Mouse (Mus musculus) ES-E14 (cell line): ENCODE results near the gene Tnfaip8l2. TPM values are rescaled to one million over a fixed set of nuclear protein-coding genes. Genes with fewer than 3 reads are reported as not detected.

Source experiments
- DNase-seq: peaks from one replicate; pipeline ENCODE4 v3.0.0-alpha.2; 2013; ENCODE audit warnings: low read depth, low spot score
- H3K27ac ChIP-seq: 2 replicates; pipeline ENCODE4 v1.5.1; 2012; ENCODE audit warnings: low read depth, mild to moderate bottlenecking, low read length, moderate library complexity, mixed read lengths; ENCODE audit not compliant: poor library complexity, insufficient read depth, severe bottlenecking
- H3K36me3 ChIP-seq: 2 replicates; pipeline ENCODE4 v1.6.1; 2012; ENCODE audit warnings: mild to moderate bottlenecking, low read length, moderate library complexity, mixed read lengths; ENCODE audit not compliant: control insufficient read depth, poor library complexity, insufficient read depth, severe bottlenecking
- H3K4me1 ChIP-seq, 2 experiments: fragments of 150-350 bp in 1 of 2; sonication (generic) in 1 of 2; 2 replicates each; pipeline ENCODE4 v1.6.1; 2012; ENCODE audit warnings: low read length in 2 of 2, mild to moderate bottlenecking in 1 of 2, mixed read lengths in 1 of 2; ENCODE audit not compliant: control insufficient read depth in 2 of 2, insufficient read depth in 2 of 2, poor library complexity in 1 of 2
- H3K4me3 ChIP-seq, 2 experiments: fragments of 150-350 bp in 1 of 2; sonication (generic) in 1 of 2; 2 replicates each; pipeline ENCODE4 v1.5.1; 2012; ENCODE audit warnings: low read length in 2 of 2, low read depth in 1 of 2, mild to moderate bottlenecking in 1 of 2, mixed read lengths in 1 of 2; ENCODE audit not compliant: insufficient read depth in 1 of 2, poor library complexity in 1 of 2, severe bottlenecking in 1 of 2
- H3K9ac ChIP-seq: 2 replicates; pipeline ENCODE4 v1.6.1; 2012; ENCODE audit warnings: low read depth, mild to moderate bottlenecking, low read length, mixed read lengths; ENCODE audit not compliant: poor library complexity, insufficient read depth, severe bottlenecking
- H3K9me3 ChIP-seq: fragments of 150-350 bp; sonication (generic); 2 replicates; pipeline ENCODE4 v1.6.1; 2012; ENCODE audit warnings: low read depth, mild to moderate bottlenecking, low read length; ENCODE audit not compliant: control insufficient read depth, insufficient read depth
- CHD2 ChIP-seq: IDR thresholded peaks from 2 replicates; pipeline ENCODE4 v1.6.1; 2014; ENCODE audit warnings: mild to moderate bottlenecking, low read depth, low read length, inconsistent platforms
- HCFC1 ChIP-seq: IDR thresholded peaks from 2 replicates; pipeline ENCODE4 v1.6.1; 2012; ENCODE audit warnings: low read length, inconsistent platforms, borderline replicate concordance; ENCODE audit not compliant: insufficient read depth
- MAFK ChIP-seq: IDR thresholded peaks from 2 replicates; pipeline ENCODE4 v1.6.1; 2014; ENCODE audit warnings: mild to moderate bottlenecking, low read depth, low read length, inconsistent platforms; ENCODE audit not compliant: insufficient read depth
- ZC3H11A ChIP-seq: IDR thresholded peaks from 2 replicates; pipeline ENCODE4 v1.6.1; 2012; ENCODE audit warnings: low read depth, mild to moderate bottlenecking, inconsistent platforms, low read length, borderline replicate concordance
- ZNF384 ChIP-seq: IDR thresholded peaks from 2 replicates; pipeline ENCODE4 v1.6.1; 2012; ENCODE audit warnings: low read depth, low read length, inconsistent platforms
- in situ Hi-C, 2 experiments: fragments of 600-800 bp; cut with MboI; formaldehyde crosslinking; loops; one replicate each; pipeline ENCODE4 v1.15.1; 2025; ENCODE audit warnings: low sequenced_read_pairs in 2 of 2, inconsistent platforms in 1 of 2; ENCODE audit not compliant: unreplicated experiment in 2 of 2
- total RNA-seq: library from RNA; depleted of rRNA; stranded (reverse); fragments of 300-350 nt; gene quantifications from 2 replicates; pipeline ENCODE4 v1.2.3, GENCODE M21; 2012; rRNA removed

Tnfaip8l2 gene
- 1.0 and 1.3 TPM in 2 replicates for total RNA-seq

- no peak within 1 kb of the TSS for H3K27ac ChIP-seq
- H3K36me3 ChIP-seq: no peaks in the 10 kb centered on the region
- in situ Hi-C loops: no loop called here
- H3K4me1 ChIP-seq: peaks cover 0 to 17% of the 10 kb centered on the region in 2 experiments; a peak in 2 of 4 replicates
- TF ChIP-seq ZNF384: no peak
- TF ChIP-seq CHD2: no peak
- no peak for TF ChIP-seq MAFK
- TF ChIP-seq HCFC1: no peak
- no peak for TF ChIP-seq ZC3H11A
- no peaks in the 10 kb centered on the region for H3K9me3 ChIP-seq
- H3K4me3 ChIP-seq: no peak within 1 kb of the TSS
- no peak within 1 kb of the TSS for H3K9ac ChIP-seq
- DNase-seq: no peak
Observed at GRCm38 (mm10) chr3:95141952-95142616, at the start of gene Tnfaip8l2. Tnfaip8l2 (minus strand) TSS chr3:95142360.

- no peak overlapping the region for H3K27ac ChIP-seq
- H3K9me3 ChIP-seq: no peaks in the 10 kb centered on the region
- TF ChIP-seq ZC3H11A (no peak), ZNF384 (no peak), CHD2 (no peak), HCFC1 (no peak), MAFK (no peak)
- H3K36me3 ChIP-seq: peaks cover 35% of the 10 kb centered on the region
- no peak overlapping the region for H3K9ac ChIP-seq
- H3K4me1 ChIP-seq: no peaks in the 10 kb centered on the region
- no peak for DNase-seq
- in situ Hi-C loops: no loop called here
- H3K4me3 ChIP-seq: no peak overlapping the region
Observed at GRCm38 (mm10) chr3:95186888-95187287, 44.7 kb upstream of the Tnfaip8l2 start.

GRCm38 (mm10) chr3:95186100-95186499 is 43.9 kb upstream of the Tnfaip8l2 start:
- peaks cover 35% of the 10 kb centered on the region for H3K36me3 ChIP-seq
- no peak for TF ChIP-seq ZNF384
- no peak overlapping the region for H3K27ac ChIP-seq
- no peaks in the 10 kb centered on the region for H3K9me3 ChIP-seq
- H3K4me3 ChIP-seq: no peak overlapping the region
- in situ Hi-C loops: no loop called here
- DNase-seq: no peak
- H3K4me1 ChIP-seq: no peaks in the 10 kb centered on the region
- H3K9ac ChIP-seq: no peak overlapping the region

- no peak for DNase-seq
- H3K9me3 ChIP-seq: no peaks in the 10 kb centered on the region
- no peak overlapping the region for H3K27ac ChIP-seq
- TF ChIP-seq HCFC1 (no peak), CHD2 (no peak), ZC3H11A (no peak), ZNF384 (no peak), MAFK (no peak)
- in situ Hi-C loops: no loop called here
- no peaks in the 10 kb centered on the region for H3K4me1 ChIP-seq
- H3K9ac ChIP-seq: no peak overlapping the region
- peaks cover 30% of the 10 kb centered on the region for H3K36me3 ChIP-seq
- H3K4me3 ChIP-seq: no peak overlapping the region
Observed at GRCm38 (mm10) chr3:95184796-95185577, 42.8 kb upstream of the Tnfaip8l2 start.
